Mouse (Mus musculus): ENCODE data around the gene Hmgb2.

Hmgb2 gene

GRCm38 (mm10) chr8:57511316-57512118 lies at the start of gene Hmgb2:
Gene Hmgb2 (plus strand): TSS chr8:57511907.
- in situ Hi-C loops (cut with MboI, MseI), result loop anchor here (10.0 kb wide), 1 partner anchor 187 kb away; the partner anchor contains the start of gene Hand2

- in situ Hi-C loops (cut with MboI, MseI), result no loop called here
Measured at GRCm38 (mm10) chr8:57462839-57463238, 48.9 kb upstream of the Hmgb2 start.

- in situ Hi-C loops (cut with MboI, MseI), result no loop called here
Measured at GRCm38 (mm10) chr8:57463757-57464156, 48.0 kb upstream of the Hmgb2 start.

- in situ Hi-C loops (cut with MboI, MseI), result no loop called here
Measured at GRCm38 (mm10) chr8:57468624-57469023, 43.1 kb upstream of the Hmgb2 start.

GRCm38 (mm10) chr8:57470863-57471262 lies 40.8 kb upstream of the Hmgb2 start:
- in situ Hi-C loops (cut with MboI, MseI), result no loop called here

GRCm38 (mm10) chr8:57473751-57474150 lies 38.0 kb upstream of the Hmgb2 start:
- in situ Hi-C loops (cut with MboI, MseI), result no loop called here

GRCm38 (mm10) chr8:57478406-57478805 lies 33.3 kb upstream of the Hmgb2 start:
- in situ Hi-C loops (cut with MboI, MseI), result no loop called here

GRCm38 (mm10) chr8:57479700-57480099 lies 32.0 kb upstream of the Hmgb2 start:
- in situ Hi-C loops (cut with MboI, MseI), result loop anchor here (10.0 kb wide), 1 partner anchor 45 kb away; no protein-coding TSS in a partner anchor

- in situ Hi-C loops (cut with MboI, MseI), result loop anchor here (10.0 kb wide), 1 partner anchor 46 kb away; no protein-coding TSS in a partner anchor
Measured at GRCm38 (mm10) chr8:57480606-57481005, 31.1 kb upstream of the Hmgb2 start.

GRCm38 (mm10) chr8:57486491-57487440 lies 24.9 kb upstream of the Hmgb2 start:
- in situ Hi-C loops (cut with MboI, MseI), result loop anchor here (10.0 kb wide), 1 partner anchor 52 kb away; no protein-coding TSS in a partner anchor

- in situ Hi-C loops (cut with MboI, MseI), result loop anchor here (10.0 kb wide), 1 partner anchor 53 kb away; no protein-coding TSS in a partner anchor
Measured at GRCm38 (mm10) chr8:57487441-57488155, 24.1 kb upstream of the Hmgb2 start, which contains the start of gene Sap30. Gene Sap30 (minus strand): TSS chr8:57487860.

GRCm38 (mm10) chr8:57488312-57488765 lies 23.4 kb upstream of the Hmgb2 start:
- in situ Hi-C loops (cut with MboI, MseI), result loop anchor here (10.0 kb wide), 1 partner anchor 54 kb away; no protein-coding TSS in a partner anchor

GRCm38 (mm10) chr8:57489366-57489765 lies 22.3 kb upstream of the Hmgb2 start:
- in situ Hi-C loops (cut with MboI, MseI), result loop anchor here (10.0 kb wide), 1 partner anchor 55 kb away; no protein-coding TSS in a partner anchor

GRCm38 (mm10) chr8:57489896-57490295 lies 21.8 kb upstream of the Hmgb2 start:
- in situ Hi-C loops (cut with MboI, MseI), result loop anchor here (10.0 kb wide), 1 partner anchor 55 kb away; no protein-coding TSS in a partner anchor

GRCm38 (mm10) chr8:57491873-57492272 lies 19.8 kb upstream of the Hmgb2 start:
- in situ Hi-C loops (cut with MboI, MseI), result no loop called here

- in situ Hi-C loops (cut with MboI, MseI), result no loop called here
Measured at GRCm38 (mm10) chr8:57498494-57498846, 13.2 kb upstream of the Hmgb2 start.

GRCm38 (mm10) chr8:57498847-57499511 lies 12.7 kb upstream of the Hmgb2 start:
- in situ Hi-C loops (cut with MboI, MseI), result no loop called here

GRCm38 (mm10) chr8:57503641-57504040 lies 8.1 kb upstream of the Hmgb2 start:
- in situ Hi-C loops (cut with MboI, MseI), result no loop called here

- in situ Hi-C loops (cut with MboI, MseI), result loop anchor here (5.0 kb wide), 1 partner anchor 73 kb away; no protein-coding TSS in a partner anchor
Measured at GRCm38 (mm10) chr8:57505500-57505899, 6.2 kb upstream of the Hmgb2 start.

GRCm38 (mm10) chr8:57507556-57508063 lies 4.1 kb upstream of the Hmgb2 start:
- in situ Hi-C loops (cut with MboI, MseI), result loop anchor here (5.0 kb wide), 1 partner anchor 75 kb away; no protein-coding TSS in a partner anchor

Measured in T-helper 2 cell (primary cell).